Mouse (Mus musculus): ENCODE results near the gene Magea8.
"Not testable (repeated sequence)": the region's sequence is repeated elsewhere in the genome, so short reads cannot be mapped to it uniquely, and the experiment has no call there.

Gene Magea8

GRCm38 (mm10) chrX:154995750-154996149 is at the start of gene Magea8:
Gene Magea8, minus strand, starts transcription at chrX:154995850.
- not testable (repeated sequence) for DNase-seq (ENCODE audit: low read depth)

GRCm38 (mm10) chrX:154949405-154949804 is 46.2 kb downstream of the Magea8 start, which contains the start of gene Magea3:
Gene Magea3, minus strand, starts transcription at chrX:154949505.
- DNase-seq (ENCODE audit: low read depth): not testable (repeated sequence)

GRCm38 (mm10) chrX:154935887-154936286 is 59.8 kb downstream of the Magea8 start, which contains the start of gene Magea6:
Gene Magea6, minus strand, starts transcription at chrX:154935987.
- DNase-seq (ENCODE audit: low read depth): not testable (repeated sequence)
